Mouse (Mus musculus): ENCODE results near the gene Ceacam10. TPM values are rescaled to one million over a fixed set of nuclear protein-coding genes. Genes with fewer than 3 reads are reported as not detected.

The Ceacam10 gene
- not detected for polyA plus RNA-seq (2015; fragmentation: Illumina TruSeq; extraction: RNeasy Lipid Tissue Mini Kit (QIAGEN cat#74804); ENCODE audit: low read depth, low replicate concordance)

GRCm38 (mm10) chr7:24776918-24777317 lies at the start of gene Ceacam10:
Gene Ceacam10 (plus strand): TSS chr7:24777206.

GRCm38 (mm10) chr7:24760211-24760610 lies 16.8 kb upstream of the Ceacam10 start, which contains the start of gene Cd177:
Gene Cd177 (minus strand): TSS chr7:24760311.

Other genes with a start within 250 kb of the Ceacam10 start
- 40.0 TPM for gene Irgq, start 246.5 kb upstream of the Ceacam10 start, polyA plus RNA-seq (2015; fragmentation: Illumina TruSeq; extraction: RNeasy Lipid Tissue Mini Kit (QIAGEN cat#74804); ENCODE audit: low read depth, low replicate concordance)
- gene Pinlyp, start 231.1 kb upstream of the Ceacam10 start, polyA plus RNA-seq (2015; fragmentation: Illumina TruSeq; extraction: RNeasy Lipid Tissue Mini Kit (QIAGEN cat#74804); ENCODE audit: low read depth, low replicate concordance) = not detected
- 29.4 TPM for gene Xrcc1, start 230.9 kb upstream of the Ceacam10 start, polyA plus RNA-seq (2015; fragmentation: Illumina TruSeq; extraction: RNeasy Lipid Tissue Mini Kit (QIAGEN cat#74804); ENCODE audit: low read depth, low replicate concordance)
- 18.0 TPM for gene Ethe1, start 189.7 kb upstream of the Ceacam10 start, polyA plus RNA-seq (2015; fragmentation: Illumina TruSeq; extraction: RNeasy Lipid Tissue Mini Kit (QIAGEN cat#74804); ENCODE audit: low read depth, low replicate concordance)
- 4.9 TPM for gene Zfp575, start 189.6 kb upstream of the Ceacam10 start, polyA plus RNA-seq (2015; fragmentation: Illumina TruSeq; extraction: RNeasy Lipid Tissue Mini Kit (QIAGEN cat#74804); ENCODE audit: low read depth, low replicate concordance)
- not detected for gene Phldb3, start 166.4 kb upstream of the Ceacam10 start, polyA plus RNA-seq (2015; fragmentation: Illumina TruSeq; extraction: RNeasy Lipid Tissue Mini Kit (QIAGEN cat#74804); ENCODE audit: low read depth, low replicate concordance)
- not detected for gene Lypd3, start 140.7 kb upstream of the Ceacam10 start, polyA plus RNA-seq (2015; fragmentation: Illumina TruSeq; extraction: RNeasy Lipid Tissue Mini Kit (QIAGEN cat#74804); ENCODE audit: low read depth, low replicate concordance)
- not detected for gene Tex101, start 100.5 kb upstream of the Ceacam10 start, polyA plus RNA-seq (2015; fragmentation: Illumina TruSeq; extraction: RNeasy Lipid Tissue Mini Kit (QIAGEN cat#74804); ENCODE audit: low read depth, low replicate concordance)
- gene BC049730, start 68.0 kb upstream of the Ceacam10 start, polyA plus RNA-seq (2015; fragmentation: Illumina TruSeq; extraction: RNeasy Lipid Tissue Mini Kit (QIAGEN cat#74804); ENCODE audit: low read depth, low replicate concordance) = not detected
- not detected for gene Gm4763, start 50.3 kb upstream of the Ceacam10 start, polyA plus RNA-seq (2015; fragmentation: Illumina TruSeq; extraction: RNeasy Lipid Tissue Mini Kit (QIAGEN cat#74804); ENCODE audit: low read depth, low replicate concordance)
- gene Cd177, start 16.9 kb upstream of the Ceacam10 start, polyA plus RNA-seq (2015; fragmentation: Illumina TruSeq; extraction: RNeasy Lipid Tissue Mini Kit (QIAGEN cat#74804); ENCODE audit: low read depth, low replicate concordance) = not detected
- gene Gm9844, start 85.0 kb downstream of the Ceacam10 start, polyA plus RNA-seq (2015; fragmentation: Illumina TruSeq; extraction: RNeasy Lipid Tissue Mini Kit (QIAGEN cat#74804); ENCODE audit: low read depth, low replicate concordance) = 5.7 TPM
- not detected for gene Lypd4, start 92.7 kb downstream of the Ceacam10 start, polyA plus RNA-seq (2015; fragmentation: Illumina TruSeq; extraction: RNeasy Lipid Tissue Mini Kit (QIAGEN cat#74804); ENCODE audit: low read depth, low replicate concordance)
- not detected for gene Dmrtc2, start 92.9 kb downstream of the Ceacam10 start, polyA plus RNA-seq (2015; fragmentation: Illumina TruSeq; extraction: RNeasy Lipid Tissue Mini Kit (QIAGEN cat#74804); ENCODE audit: low read depth, low replicate concordance)
- gene Rps19, start 107.2 kb downstream of the Ceacam10 start, polyA plus RNA-seq (2015; fragmentation: Illumina TruSeq; extraction: RNeasy Lipid Tissue Mini Kit (QIAGEN cat#74804); ENCODE audit: low read depth, low replicate concordance) = 828 TPM
- not detected for gene Cd79a, start 120.2 kb downstream of the Ceacam10 start, polyA plus RNA-seq (2015; fragmentation: Illumina TruSeq; extraction: RNeasy Lipid Tissue Mini Kit (QIAGEN cat#74804); ENCODE audit: low read depth, low replicate concordance)
- gene Arhgef1, start 125.7 kb downstream of the Ceacam10 start, polyA plus RNA-seq (2015; fragmentation: Illumina TruSeq; extraction: RNeasy Lipid Tissue Mini Kit (QIAGEN cat#74804); ENCODE audit: low read depth, low replicate concordance) = 52.4 TPM
- 0.55 TPM for gene Gm4881, start 167.3 kb downstream of the Ceacam10 start, polyA plus RNA-seq (2015; fragmentation: Illumina TruSeq; extraction: RNeasy Lipid Tissue Mini Kit (QIAGEN cat#74804); ENCODE audit: low read depth, low replicate concordance)
- gene Rabac1, start 195.5 kb downstream of the Ceacam10 start, polyA plus RNA-seq (2015; fragmentation: Illumina TruSeq; extraction: RNeasy Lipid Tissue Mini Kit (QIAGEN cat#74804); ENCODE audit: low read depth, low replicate concordance) = 268 TPM
- gene Atp1a3, start 228.8 kb downstream of the Ceacam10 start, polyA plus RNA-seq (2015; fragmentation: Illumina TruSeq; extraction: RNeasy Lipid Tissue Mini Kit (QIAGEN cat#74804); ENCODE audit: low read depth, low replicate concordance) = 1,176 TPM